Mouse (Mus musculus) brain, embryonic 14.5 days (tissue): ENCODE measurements at regions not wholly inside any gene's neighbourhood (a gene's known extent, or its start where the extent isn't known, plus 50 kb on each side); places are given as distances from the start of the nearest gene placed in this dataset.

Experiments
- CTCF ChIP-seq: fragments of 200-500 bp; IDR thresholded peaks from 2 replicates; pipeline ENCODE4 v1.5.1; 2012; ENCODE audit warnings: inconsistent platforms, mild to moderate bottlenecking, moderate library complexity, borderline replicate concordance; ENCODE audit not compliant: insufficient read depth, insufficient read length; ENCODE audit errors: extremely low read depth
- POLR2A ChIP-seq: fragments of 200-500 bp; IDR thresholded peaks from 2 replicates; pipeline ENCODE4 v1.6.1; 2012; ENCODE audit warnings: mild to moderate bottlenecking, inconsistent platforms, borderline replicate concordance; ENCODE audit not compliant: poor library complexity, insufficient read depth, insufficient read length, severe bottlenecking; ENCODE audit errors: extremely low read depth

DNA sequence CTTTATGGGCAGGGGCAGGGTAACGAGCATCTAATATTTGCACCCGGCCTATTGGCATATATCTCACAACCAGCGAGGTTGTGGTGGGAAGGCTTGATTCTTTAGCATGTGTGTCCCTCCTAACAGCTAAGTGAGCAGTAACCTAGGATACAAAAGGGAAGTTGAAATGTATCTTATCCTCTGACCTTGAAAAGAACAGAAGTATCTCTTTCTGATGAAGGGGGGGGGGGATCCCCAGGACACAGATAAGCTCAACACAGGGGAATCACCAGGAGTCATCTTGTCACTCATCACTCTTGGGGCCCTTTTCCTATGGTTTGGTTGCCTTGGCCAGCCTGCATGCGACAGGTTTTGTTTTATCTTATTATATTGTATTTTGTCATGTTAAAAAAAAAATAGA lies 63.3 kb upstream of the Rap1b start:
- TF ChIP-seq CTCF (no peak), POLR2A (no peak)
